Mouse (Mus musculus) bone marrow, adult 2 months (tissue): Measurements from ENCODE around the gene Taf6.

Source experiments
- CTCF ChIP-seq: fragments of 200-500 bp; IDR thresholded peaks from 2 replicates; pipeline ENCODE4 v1.5.1; 2011; ENCODE audit warnings: low read length, control low read depth; ENCODE audit not compliant: control insufficient read depth, insufficient read depth
- POLR2A ChIP-seq: fragments of 200-500 bp; IDR thresholded peaks from 2 replicates; pipeline ENCODE4 v1.6.1; 2011; ENCODE audit warnings: low read depth, mild to moderate bottlenecking, control low read depth, low read length, borderline replicate concordance; ENCODE audit not compliant: control insufficient read depth

GRCm38 (mm10) chr5:138173217-138173616 is 14.0 kb downstream of the Taf6 start:
- TF ChIP-seq CTCF (no peak), POLR2A (no peak)
